Mouse (Mus musculus): ENCODE measurements around the gene Gm27029. TPM values are rescaled to one million over a fixed set of nuclear protein-coding genes. Genes with fewer than 3 reads are reported as not detected.

The Gm27029 gene
- polyA plus RNA-seq, 1 experiment from 2014 or later: 9.9 TPM

GRCm38 (mm10) chr11:101360651-101361113 lies 63.9 kb downstream of the Gm27029 start:
- no peak overlapping the region for H3K27ac ChIP-seq

GRCm38 (mm10) chr11:101359776-101360175 lies 64.8 kb downstream of the Gm27029 start:
- H3K4me1 ChIP-seq: no peaks in the 10 kb centered on the region
- no peak overlapping the region for H3K9ac ChIP-seq
- WGBS: 69% methylated on average over 9 of the region's 9 CpGs
- no peak overlapping the region for H3K4me2 ChIP-seq (replicated peaks)
- ATAC-seq (ENCODE audit: insufficient number of reproducible peaks, insufficient read depth, low FRiP score, low TSS enrichment): no peak
- H3K27me3 ChIP-seq: no peaks in the 10 kb centered on the region
- no peaks in the 10 kb centered on the region for H3K9me3 ChIP-seq
- H3K27ac ChIP-seq: no peak overlapping the region
- no peaks in the 10 kb centered on the region for H3K36me3 ChIP-seq
- no peak overlapping the region for H3K4me3 ChIP-seq

More at GRCm38 (mm10) chr11:101360651-101361113, 63.9 kb downstream of the Gm27029 start:
- WGBS: 47% methylated on average over 3 of the region's 3 CpGs
- Histone ChIP-seq H3K4me2 (replicated peaks) (no peak overlapping the region), H3K4me3 (no peak overlapping the region), H3K36me3 (no peaks in the 10 kb centered on the region), H3K9ac (no peak overlapping the region), H3K27me3 (no peaks in the 10 kb centered on the region), H3K9me3 (no peaks in the 10 kb centered on the region), H3K4me1 (no peaks in the 10 kb centered on the region)
- no peak for ATAC-seq (ENCODE audit: insufficient number of reproducible peaks, insufficient read depth, low FRiP score, low TSS enrichment)

- H3K9ac ChIP-seq: no peak overlapping the region
- no peak overlapping the region for H3K4me2 ChIP-seq (replicated peaks)
- ATAC-seq (ENCODE audit: insufficient number of reproducible peaks, insufficient read depth, low FRiP score, low TSS enrichment): no peak
- 83% methylated on average over 3 of the region's 3 CpGs for WGBS
- no peaks in the 10 kb centered on the region for H3K36me3 ChIP-seq
- no peak overlapping the region for H3K27ac ChIP-seq
- no peaks in the 10 kb centered on the region for H3K27me3 ChIP-seq
- H3K4me3 ChIP-seq: no peak overlapping the region
- H3K9me3 ChIP-seq: no peaks in the 10 kb centered on the region
- H3K4me1 ChIP-seq: no peaks in the 10 kb centered on the region
Observed at GRCm38 (mm10) chr11:101357505-101358182, 67.0 kb downstream of the Gm27029 start.

Small RNA genes lying within 50 kb of the gene (microRNA-seq; reads per million reads assigned to microRNA genes)
- not detected for gene Mir6929

Other genes with a start within 250 kb of the Gm27029 start
- gene Ccr10, start 249.4 kb downstream of the Gm27029 start, polyA plus RNA-seq (2016; fragmentation: Nextera tagmentation; extraction: Ambion mirVana): 0.13 and 0.24 TPM in 2 replicates
- gene Ezh1, start 198.3 kb downstream of the Gm27029 start, polyA plus RNA-seq (2016; fragmentation: Nextera tagmentation; extraction: Ambion mirVana): 15.6 and 17.3 TPM in 2 replicates
- 80.2 and 86.9 TPM in 2 replicates for gene Ramp2, start 178.8 kb downstream of the Gm27029 start, polyA plus RNA-seq (2016; fragmentation: Nextera tagmentation; extraction: Ambion mirVana)
- 93.6 and 99.3 TPM in 2 replicates for gene Vps25, start 171.1 kb downstream of the Gm27029 start, polyA plus RNA-seq (2016; fragmentation: Nextera tagmentation; extraction: Ambion mirVana)
- gene Wnk4, start 164.2 kb downstream of the Gm27029 start, polyA plus RNA-seq (2016; fragmentation: Nextera tagmentation; extraction: Ambion mirVana): 7.7 and 8.0 TPM in 2 replicates
- gene Cntd1, start 145.8 kb downstream of the Gm27029 start, polyA plus RNA-seq (2016; fragmentation: Nextera tagmentation; extraction: Ambion mirVana): 1.4 and 2.0 TPM in 2 replicates
- gene Coa3, start 145.7 kb downstream of the Gm27029 start, polyA plus RNA-seq (2016; fragmentation: Nextera tagmentation; extraction: Ambion mirVana): 201 and 209 TPM in 2 replicates
- gene Becn1, start 122.5 kb downstream of the Gm27029 start, polyA plus RNA-seq (2016; fragmentation: Nextera tagmentation; extraction: Ambion mirVana): 131 and 137 TPM in 2 replicates
- gene Psme3, start 108.6 kb downstream of the Gm27029 start, polyA plus RNA-seq (2016; fragmentation: Nextera tagmentation; extraction: Ambion mirVana): 163 and 172 TPM in 2 replicates
- 1.8 and 2.4 TPM in 2 replicates for gene Aoc2, start 99.7 kb downstream of the Gm27029 start, polyA plus RNA-seq (2016; fragmentation: Nextera tagmentation; extraction: Ambion mirVana)
- 0.04 TPM in 1 of 2 replicates, not detected in the other for gene Aoc3, start 94.2 kb downstream of the Gm27029 start, polyA plus RNA-seq (2016; fragmentation: Nextera tagmentation; extraction: Ambion mirVana)
- gene G6pc, start 57.2 kb downstream of the Gm27029 start, polyA plus RNA-seq (2016; fragmentation: Nextera tagmentation; extraction: Ambion mirVana): not detected in 2 replicates
- gene Aarsd1, start 7.2 kb downstream of the Gm27029 start, polyA plus RNA-seq (2016; fragmentation: Nextera tagmentation; extraction: Ambion mirVana): 86.3 and 86.5 TPM in 2 replicates
- gene Rundc1, start 289 bp upstream of the Gm27029 start, polyA plus RNA-seq (2016; fragmentation: Nextera tagmentation; extraction: Ambion mirVana): 22.5 and 23.0 TPM in 2 replicates
- gene Ptges3l, start 537 bp upstream of the Gm27029 start, polyA plus RNA-seq (2016; fragmentation: Nextera tagmentation; extraction: Ambion mirVana): 7.4 and 9.1 TPM in 2 replicates
- gene Rpl27, start 17.5 kb upstream of the Gm27029 start, polyA plus RNA-seq (2016; fragmentation: Nextera tagmentation; extraction: Ambion mirVana): 361 and 382 TPM in 2 replicates
- gene Ifi35, start 23.6 kb upstream of the Gm27029 start, polyA plus RNA-seq (2016; fragmentation: Nextera tagmentation; extraction: Ambion mirVana): 5.9 and 6.1 TPM in 2 replicates
- 15.2 and 17.2 TPM in 2 replicates for gene Rnd2, start 40.2 kb upstream of the Gm27029 start, polyA plus RNA-seq (2016; fragmentation: Nextera tagmentation; extraction: Ambion mirVana)
- gene Vat1, start 41.4 kb upstream of the Gm27029 start, polyA plus RNA-seq (2016; fragmentation: Nextera tagmentation; extraction: Ambion mirVana): 32.2 and 35.4 TPM in 2 replicates
- 16.6 and 19.3 TPM in 2 replicates for gene Brca1, start 127.2 kb upstream of the Gm27029 start, polyA plus RNA-seq (2016; fragmentation: Nextera tagmentation; extraction: Ambion mirVana)
- gene Nbr1, start 127.4 kb upstream of the Gm27029 start, polyA plus RNA-seq (2016; fragmentation: Nextera tagmentation; extraction: Ambion mirVana): 80.8 and 85.0 TPM in 2 replicates
- 2.4 and 2.9 TPM in 2 replicates for gene Tmem106a, start 157.4 kb upstream of the Gm27029 start, polyA plus RNA-seq (2016; fragmentation: Nextera tagmentation; extraction: Ambion mirVana)
- gene Gm11634, start 174.5 kb upstream of the Gm27029 start, polyA plus RNA-seq (2016; fragmentation: Nextera tagmentation; extraction: Ambion mirVana): not detected in 2 replicates
- gene Rdm1, start 202.4 kb upstream of the Gm27029 start, polyA plus RNA-seq (2016; fragmentation: Nextera tagmentation; extraction: Ambion mirVana): 44.1 and 51.1 TPM in 2 replicates
- gene Arl4d, start 240.7 kb upstream of the Gm27029 start, polyA plus RNA-seq (2016; fragmentation: Nextera tagmentation; extraction: Ambion mirVana): 3.9 and 5.2 TPM in 2 replicates